Mouse (Mus musculus): ENCODE data around the gene Nradd. TPM values are rescaled to one million over a fixed set of nuclear protein-coding genes. Genes with fewer than 3 reads are reported as not detected.
A peak's percentile ranks its signal among the peaks of the same experiment; 100 is the strongest.

Nradd gene
- polyA plus RNA-seq (2012; rRNA removed), result 40.0 and 53.8 TPM in 2 replicates
- 28.1 and 30.4 TPM in 2 replicates for polyA plus RNA-seq (2014; fragmentation: Nextera tagmentation; extraction: Ambion mirVana)

DNA sequence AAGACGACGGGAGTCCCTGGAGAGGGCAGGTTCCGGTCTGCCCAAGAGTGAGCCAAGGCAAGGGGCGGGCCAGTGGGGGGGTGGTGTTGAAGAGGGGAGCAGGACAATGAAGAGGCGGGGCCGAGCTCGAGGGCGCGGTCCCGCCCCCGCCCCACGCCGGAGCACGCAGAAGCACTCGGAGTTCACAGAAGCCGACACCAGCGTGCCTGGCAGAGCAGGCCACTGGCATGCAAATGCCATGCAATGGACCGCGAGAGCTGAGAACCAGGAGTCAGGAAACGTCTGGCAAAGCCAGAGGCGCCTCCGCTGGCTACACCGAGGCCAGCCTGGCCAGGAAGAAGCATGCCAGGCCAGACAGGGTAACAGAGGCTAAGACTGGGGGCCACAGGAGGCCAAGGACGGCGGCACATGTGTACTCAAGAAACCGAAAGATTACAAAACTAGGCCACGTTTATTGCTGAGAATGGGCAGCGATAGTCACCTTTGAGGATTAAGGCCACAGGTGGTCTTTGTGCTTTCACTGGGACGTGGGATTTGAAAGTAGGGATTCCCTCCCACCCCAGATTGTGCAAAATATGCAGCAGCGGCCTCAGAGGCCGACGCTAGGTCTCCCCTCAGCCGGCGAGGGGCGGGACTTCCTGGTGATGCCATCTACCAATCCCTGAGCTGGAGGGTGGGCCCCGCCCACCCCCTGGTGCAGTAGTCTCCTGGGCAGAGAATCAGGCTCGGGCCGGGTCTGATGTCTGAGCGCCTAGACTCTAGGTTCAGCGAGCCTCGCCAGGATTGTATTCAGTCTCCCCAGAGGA, at the start of gene Nradd:
Gene Nradd, minus strand, starts transcription at position 92 of the 806 bp plus-strand sequence.
- DNase-seq (ENCODE audit: low spot score), result peak; percentile 95
- no peaks in the 10 kb centered on the region for H3K27me3 ChIP-seq (ENCODE audit: control insufficient read depth, insufficient read depth, low read length)
- peaks cover 10% of the 10 kb centered on the region for H3K4me1 ChIP-seq (ENCODE audit: control insufficient read depth, insufficient read depth, low read length)
- H3K36me3 ChIP-seq (ENCODE audit: control insufficient read depth, insufficient read depth, low read length), result peaks cover 25% of the 10 kb centered on the region
- under 1% methylated on average over 41 of the region's 41 CpGs for WGBS
- no peaks in the 10 kb centered on the region for H3K9me3 ChIP-seq (ENCODE audit: control insufficient read depth, low read length)
- H3K27ac ChIP-seq (replicated peaks; ENCODE audit: low read depth, low read length), result peak within 1 kb of the TSS; percentile 62
- peak; percentile 92 for ATAC-seq (ENCODE audit: low FRiP score, low read depth)
- H3K4me3 ChIP-seq (replicated peaks; ENCODE audit: low read length), result peak within 1 kb of the TSS; percentile 43
- H3K9ac ChIP-seq (ENCODE audit: low read depth, low read length, severe bottlenecking), result peak within 1 kb of the TSS; percentile 55
- H3K4me2 ChIP-seq (replicated peaks; ENCODE audit: low read depth, low read length, severe bottlenecking), result peak within 1 kb of the TSS; percentile 84
- peak; percentile 80; the same call in 1 of the 2 replicates for TF ChIP-seq POLR2A (IDR thresholded peaks at IDR 0.05; ENCODE audit: borderline replicate concordance, extremely low read depth, insufficient read depth, insufficient read length)

DNA sequence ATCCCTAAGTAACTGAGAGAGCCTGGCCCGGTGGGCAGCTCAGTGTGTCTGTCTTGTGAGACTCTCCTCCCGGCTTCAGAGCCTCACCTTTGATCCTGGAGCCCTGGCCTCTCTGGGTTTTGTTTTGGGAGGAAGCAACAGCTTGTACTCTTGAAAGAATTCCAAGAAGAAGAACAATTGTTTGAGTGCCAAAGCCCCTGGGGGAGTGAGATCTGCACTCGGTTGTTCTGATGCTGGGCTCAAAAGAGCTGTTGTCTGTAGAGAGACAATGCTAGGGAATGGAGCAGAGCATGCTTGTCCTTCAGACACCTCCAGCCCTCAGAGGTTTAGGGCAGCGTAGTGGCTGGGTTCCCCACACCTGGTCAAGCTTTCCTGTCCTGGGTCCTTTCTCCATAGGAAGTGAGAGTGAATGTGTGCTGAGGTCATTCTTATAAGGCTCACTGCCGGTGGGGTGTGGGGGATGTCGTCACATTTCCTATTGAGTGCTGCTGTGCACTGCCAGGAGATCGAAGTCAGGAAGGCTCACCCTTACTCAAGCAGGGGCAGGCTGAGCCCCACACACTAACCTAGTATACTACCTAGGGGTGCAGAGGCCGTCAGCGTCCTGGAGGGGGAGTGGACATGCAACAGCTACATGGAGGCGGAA, 49.0 kb upstream of the Nradd start:
- 76% methylated on average over 10 of the region's 10 CpGs for WGBS
- Histone ChIP-seq H3K4me2 (replicated peaks; ENCODE audit: low read depth, low read length, severe bottlenecking) (no peak overlapping the region), H3K9ac (ENCODE audit: low read depth, low read length, severe bottlenecking) (no peak overlapping the region), H3K27me3 (ENCODE audit: control insufficient read depth, insufficient read depth, low read length) (no peaks in the 10 kb centered on the region), H3K27ac (replicated peaks; ENCODE audit: low read depth, low read length) (no peak overlapping the region), H3K36me3 (ENCODE audit: control insufficient read depth, insufficient read depth, low read length) (no peaks in the 10 kb centered on the region), H3K4me1 (ENCODE audit: control insufficient read depth, insufficient read depth, low read length) (no peaks in the 10 kb centered on the region), H3K9me3 (ENCODE audit: control insufficient read depth, low read length) (no peaks in the 10 kb centered on the region), H3K4me3 (replicated peaks; ENCODE audit: low read length) (no peak overlapping the region)
- no peak for TF ChIP-seq POLR2A (IDR thresholded peaks at IDR 0.05; ENCODE audit: borderline replicate concordance, extremely low read depth, insufficient read depth, insufficient read length)
- ATAC-seq (ENCODE audit: low FRiP score, low read depth) (no peak), DNase-seq (ENCODE audit: low spot score) (no peak)

DNA sequence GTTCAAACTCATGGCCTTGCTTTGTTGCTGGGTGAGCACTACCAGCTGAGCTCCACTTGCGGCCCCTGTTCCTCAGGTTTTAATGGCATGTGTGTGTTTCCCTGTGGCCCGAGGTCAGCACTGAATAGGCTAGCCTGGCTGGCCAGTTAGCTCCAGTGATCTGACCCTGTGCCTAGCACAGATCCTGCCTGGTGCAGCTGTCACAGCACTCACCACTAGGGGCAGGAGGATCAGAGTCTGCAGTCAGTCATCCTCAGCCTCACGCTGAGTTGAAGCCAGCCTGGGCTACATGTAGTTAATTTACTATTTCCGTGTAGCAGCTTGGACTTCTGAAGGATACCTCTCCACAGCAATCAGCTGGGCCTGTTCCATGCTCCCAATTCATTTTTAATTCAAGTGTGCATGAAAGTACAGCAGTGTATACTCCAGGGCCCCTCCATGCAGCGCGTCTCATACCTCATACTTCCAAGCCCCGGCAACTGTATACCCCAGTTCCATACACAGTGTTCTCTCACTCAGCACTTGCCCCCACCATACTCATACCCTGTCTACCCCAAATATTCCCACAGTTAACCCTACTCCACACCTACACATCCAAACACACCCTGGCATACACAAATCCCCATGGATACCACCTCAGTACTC, 48.3 kb upstream of the Nradd start:
- no peak overlapping the region for H3K27ac ChIP-seq (replicated peaks; ENCODE audit: low read depth, low read length)
- ATAC-seq (ENCODE audit: low FRiP score, low read depth) (no peak), DNase-seq (ENCODE audit: low spot score) (no peak)
- H3K4me2 ChIP-seq (replicated peaks; ENCODE audit: low read depth, low read length, severe bottlenecking), result no peak overlapping the region
- no peaks in the 10 kb centered on the region for H3K36me3 ChIP-seq (ENCODE audit: control insufficient read depth, insufficient read depth, low read length)
- no peaks in the 10 kb centered on the region for H3K27me3 ChIP-seq (ENCODE audit: control insufficient read depth, insufficient read depth, low read length)
- H3K9me3 ChIP-seq (ENCODE audit: control insufficient read depth, low read length), result no peaks in the 10 kb centered on the region
- 65% methylated on average over 7 of the region's 7 CpGs for WGBS
- no peak for TF ChIP-seq POLR2A (IDR thresholded peaks at IDR 0.05; ENCODE audit: borderline replicate concordance, extremely low read depth, insufficient read depth, insufficient read length)
- H3K4me3 ChIP-seq (replicated peaks; ENCODE audit: low read length), result no peak overlapping the region
- no peaks in the 10 kb centered on the region for H3K4me1 ChIP-seq (ENCODE audit: control insufficient read depth, insufficient read depth, low read length)
- H3K9ac ChIP-seq (ENCODE audit: low read depth, low read length, severe bottlenecking), result no peak overlapping the region

DNA sequence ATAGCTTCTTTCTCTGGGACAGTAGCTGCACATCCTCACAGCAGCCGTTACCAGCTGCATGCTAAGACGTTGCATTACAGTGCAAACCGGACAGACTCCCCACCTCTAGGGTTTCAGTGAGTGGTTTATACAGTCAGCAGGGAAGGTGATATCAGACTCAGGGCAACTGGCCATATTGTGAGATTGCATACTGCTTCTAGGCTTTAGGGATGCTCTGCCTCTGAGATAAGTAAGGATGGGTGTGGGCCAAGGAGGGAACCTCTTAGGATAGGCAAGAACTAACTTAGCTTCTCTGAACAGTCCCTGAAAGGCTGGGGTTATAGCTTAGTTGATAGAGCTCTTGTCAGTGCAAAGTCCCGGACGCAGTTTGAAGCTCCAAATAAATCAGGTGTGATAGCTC, 45.5 kb upstream of the Nradd start:
- H3K4me2 ChIP-seq (replicated peaks; ENCODE audit: low read depth, low read length, severe bottlenecking), result no peak overlapping the region
- ATAC-seq (ENCODE audit: low FRiP score, low read depth) (no peak), DNase-seq (ENCODE audit: low spot score) (no peak)
- H3K4me3 ChIP-seq (replicated peaks; ENCODE audit: low read length), result no peak overlapping the region
- H3K4me1 ChIP-seq (ENCODE audit: control insufficient read depth, insufficient read depth, low read length), result 0 out of 2 replicates have a peak, but pooled peaks cover 3% of the 10 kb centered on the region
- H3K27me3 ChIP-seq (ENCODE audit: control insufficient read depth, insufficient read depth, low read length), result no peaks in the 10 kb centered on the region
- no peak overlapping the region for H3K27ac ChIP-seq (replicated peaks; ENCODE audit: low read depth, low read length)
- H3K9ac ChIP-seq (ENCODE audit: low read depth, low read length, severe bottlenecking), result no peak overlapping the region
- no peaks in the 10 kb centered on the region for H3K9me3 ChIP-seq (ENCODE audit: control insufficient read depth, low read length)
- 92% methylated on average over 5 of the region's 5 CpGs for WGBS
- H3K36me3 ChIP-seq (ENCODE audit: control insufficient read depth, insufficient read depth, low read length), result no peaks in the 10 kb centered on the region
- TF ChIP-seq POLR2A (IDR thresholded peaks at IDR 0.05; ENCODE audit: borderline replicate concordance, extremely low read depth, insufficient read depth, insufficient read length), result no peak

DNA sequence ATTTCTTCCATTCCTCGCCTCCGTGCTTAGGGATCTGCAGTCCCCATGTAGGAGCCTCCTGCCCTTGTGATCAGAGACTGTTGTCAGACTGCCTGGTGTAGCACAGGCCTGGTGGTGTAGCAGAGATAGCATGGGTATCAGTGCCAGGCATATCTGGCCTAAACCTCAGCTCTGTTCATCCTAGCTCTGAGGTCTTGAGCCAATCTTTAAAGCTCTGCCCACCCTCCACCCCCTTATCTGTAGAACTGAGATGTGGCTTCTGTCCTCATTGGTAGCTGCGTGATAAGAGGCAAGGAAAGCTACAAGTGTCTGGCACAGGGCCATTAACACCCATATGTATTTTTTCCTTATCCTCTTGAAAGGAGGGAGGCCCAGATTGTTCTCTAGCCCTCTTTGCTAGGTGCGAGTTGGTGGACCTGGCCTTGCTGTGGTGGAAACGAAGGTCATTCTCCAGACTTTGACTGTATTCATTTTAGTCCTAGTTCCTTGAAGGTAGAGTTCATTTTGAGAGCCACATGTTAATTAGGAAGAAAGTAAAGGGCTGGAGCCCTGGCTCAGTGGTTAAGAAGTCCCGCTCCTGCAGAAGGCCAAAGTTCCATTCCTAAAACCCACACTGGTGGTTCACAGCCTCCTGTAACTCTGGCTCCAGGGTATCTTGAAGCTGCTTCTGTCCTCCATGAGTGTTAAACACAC, 44.5 kb upstream of the Nradd start:
- DNase-seq (ENCODE audit: low spot score) (no peak), ATAC-seq (ENCODE audit: low FRiP score, low read depth) (no peak)
- no peaks in the 10 kb centered on the region for H3K27me3 ChIP-seq (ENCODE audit: control insufficient read depth, insufficient read depth, low read length)
- H3K4me2 ChIP-seq (replicated peaks; ENCODE audit: low read depth, low read length, severe bottlenecking), result no peak overlapping the region
- no peak overlapping the region for H3K4me3 ChIP-seq (replicated peaks; ENCODE audit: low read length)
- no peaks in the 10 kb centered on the region for H3K36me3 ChIP-seq (ENCODE audit: control insufficient read depth, insufficient read depth, low read length)
- no peak for TF ChIP-seq POLR2A (IDR thresholded peaks at IDR 0.05; ENCODE audit: borderline replicate concordance, extremely low read depth, insufficient read depth, insufficient read length)
- H3K9ac ChIP-seq (ENCODE audit: low read depth, low read length, severe bottlenecking), result no peak overlapping the region
- 84% methylated on average over 6 of the region's 6 CpGs for WGBS
- 0 out of 2 replicates have a peak, but pooled peaks cover 3% of the 10 kb centered on the region for H3K4me1 ChIP-seq (ENCODE audit: control insufficient read depth, insufficient read depth, low read length)
- H3K27ac ChIP-seq (replicated peaks; ENCODE audit: low read depth, low read length), result no peak overlapping the region
- no peaks in the 10 kb centered on the region for H3K9me3 ChIP-seq (ENCODE audit: control insufficient read depth, low read length)

Data from limb, embryonic 14.5 days (tissue).